11 mouse cellular contexts compared by ENCODE assay signal in genomic region chr1:119196674-119197414, GRCm38 (mm10).
DNase-seq lines count a peak whose midpoint lies in the region; ATAC-seq and TF ChIP-seq lines count a peak whose summit lies in the region.
"Had no signal": no experiment of that assay in that cellular context is flagged by ENCODE, and none has a peak within 500 bp of the region (broad histone marks: within the 10 kb centered on the region; RNA-seq: fewer than 3 reads in every experiment).

No protein-coding gene starts in this region.

- no peaks in the 10 kb centered on the region for H3K9me3 ChIP-seq in kidney, embryonic 14.5 days (ENCODE audit: control insufficient read depth, low read length)
- no peaks in the 10 kb centered on the region for H3K9me3 ChIP-seq in kidney, embryonic 16.5 days (ENCODE audit: low read length)
- H3K9me3 ChIP-seq in midbrain, postnatal 0 days (ENCODE audit: low read length), result no peaks in the 10 kb centered on the region

- 51% methylated on average over 13 of the region's 13 CpGs for WGBS in kidney, embryonic 14.5 days
- WGBS in kidney, embryonic 16.5 days, result 56% methylated on average over 13 of the region's 13 CpGs
- WGBS in midbrain, postnatal 0 days, result 18% methylated on average over 13 of the region's 13 CpGs

- no peaks in the 10 kb centered on the region for H3K27me3 ChIP-seq in kidney, embryonic 14.5 days (ENCODE audit: control insufficient read depth, insufficient read depth, low read length)
- H3K27me3 ChIP-seq in kidney, embryonic 16.5 days (ENCODE audit: insufficient read depth, low read length), result no peaks in the 10 kb centered on the region
- no peaks in the 10 kb centered on the region for H3K27me3 ChIP-seq in midbrain, postnatal 0 days (ENCODE audit: insufficient read depth, low read length)

- 0 out of 2 replicates have a peak, but pooled peaks cover 4% of the 10 kb centered on the region for H3K4me1 ChIP-seq in kidney, embryonic 14.5 days (ENCODE audit: control insufficient read depth, insufficient read depth, low read length)
- H3K4me1 ChIP-seq in kidney, embryonic 16.5 days (ENCODE audit: insufficient read depth, low read length), result peaks cover 19% of the 10 kb centered on the region
- H3K4me1 ChIP-seq in midbrain, postnatal 0 days (ENCODE audit: insufficient read depth, low read length), result 0 out of 2 replicates have a peak, but pooled peaks cover 4% of the 10 kb centered on the region

- no peak overlapping the region for H3K4me3 ChIP-seq in kidney, embryonic 14.5 days (ENCODE audit: low read length)
- no peak overlapping the region for H3K4me3 ChIP-seq in kidney, embryonic 16.5 days (ENCODE audit: low read length)
- H3K4me3 ChIP-seq in midbrain, postnatal 0 days (ENCODE audit: low read depth, low read length), result no peak overlapping the region

- H3K4me2 ChIP-seq in kidney, embryonic 14.5 days (replicated peaks; ENCODE audit: low read depth, low read length), result no peak overlapping the region
- no peak overlapping the region for H3K4me2 ChIP-seq in kidney, embryonic 16.5 days (replicated peaks; ENCODE audit: low read depth, low read length)
- no peak overlapping the region for H3K4me2 ChIP-seq in midbrain, postnatal 0 days (ENCODE audit: low read depth, low read length, poor library complexity, severe bottlenecking)

- no peak overlapping the region for H3K9ac ChIP-seq in kidney, embryonic 14.5 days (ENCODE audit: low read depth, low read length)
- H3K9ac ChIP-seq in kidney, embryonic 16.5 days (replicated peaks; ENCODE audit: low read length), result no peak overlapping the region
- H3K9ac ChIP-seq in midbrain, postnatal 0 days (replicated peaks; ENCODE audit: low read length, poor library complexity, severe bottlenecking), result no peak overlapping the region

- DNase-seq in cerebellum, postnatal 10 days, result peak; percentile 23 to 25
- DNase-seq in liver, result peak; percentile 25
- peak; percentile 39 for DNase-seq in midbrain, postnatal 0 days (ENCODE audit: low spot score)
- DNase-seq in right cerebral cortex, postnatal 10 days (ENCODE audit: low spot score in 2 of 2), result no peak
- no peak for DNase-seq in frontal cortex, postnatal 14 days (ENCODE audit: low spot score in 2 of 2)
- DNase-seq: layer of hippocampus, adult 9-11 months; thymus, postnatal 25 days had no signal

- no peak for ATAC-seq in cerebellum, adult (ENCODE audit: insufficient number of reproducible peaks, low FRiP score, low TSS enrichment)
- ATAC-seq in kidney, embryonic 14.5 days (ENCODE audit: low FRiP score, low TSS enrichment), result 0 out of 2 replicates have a peak, but pooled peaks have one; percentile 43
- no peak for ATAC-seq in kidney, embryonic 16.5 days (ENCODE audit: low FRiP score, low TSS enrichment)
- 0 out of 2 replicates have a peak, but pooled peaks have one; percentile 21 for ATAC-seq in midbrain, postnatal 0 days (ENCODE audit: low FRiP score)

- H3K27ac ChIP-seq in kidney, embryonic 14.5 days (ENCODE audit: low read depth, low read length), result no peak overlapping the region
- H3K27ac ChIP-seq in kidney, embryonic 16.5 days (ENCODE audit: low read length), result no peak overlapping the region
- no peak overlapping the region for H3K27ac ChIP-seq in midbrain, postnatal 0 days (ENCODE audit: low read depth, low read length)
- H3K27ac ChIP-seq: macrophage had no signal

- TF ChIP-seq CTCF in midbrain, postnatal 0 days (IDR thresholded peaks at IDR 0.05), result no peak

- no peaks in the 10 kb centered on the region for H3K36me3 ChIP-seq in kidney, embryonic 14.5 days (ENCODE audit: control insufficient read depth, insufficient read depth, low read length)
- H3K36me3 ChIP-seq in kidney, embryonic 16.5 days (ENCODE audit: insufficient read depth, low read length), result no peaks in the 10 kb centered on the region
- no peaks in the 10 kb centered on the region for H3K36me3 ChIP-seq in midbrain, postnatal 0 days (ENCODE audit: insufficient read depth, low read length)

Comparison
In these comparisons a context has a peak if more than half of its experiments do, and no peak if none do; other contexts are left out.
1. ATAC-seq: peak in kidney, embryonic 14.5 days (single experiment) and midbrain, postnatal 0 days (single experiment); none in cerebellum, adult (single experiment) and kidney, embryonic 16.5 days (single experiment).
2. DNase-seq: peak in cerebellum, postnatal 10 days (2 of 2), liver (single experiment) and midbrain, postnatal 0 days (single experiment); none in right cerebral cortex, postnatal 10 days (0 of 2) and frontal cortex, postnatal 14 days (0 of 2).